Mouse (Mus musculus) liver, postnatal 0 days (tissue): ENCODE data around the gene Gm28043. TPM values are rescaled to one million over a fixed set of nuclear protein-coding genes. Genes with fewer than 3 reads are reported as not detected.

ENCODE experiments used
- ATAC-seq: fragments of 200-750 bp; cut with Nextera tagmentation; 2 replicates; pipeline ENCODE4 v1.8.0; 2017; ENCODE audit warnings: mild to moderate bottlenecking, moderate library complexity
- DNase-seq: peaks from one replicate; pipeline ENCODE4 v3.0.0-alpha.2; 2016
- H3K27ac ChIP-seq: fragments of 300-500 bp; sonication (generic); 2 replicates; pipeline ENCODE4 v1.5.1; 2014; ENCODE audit warnings: antibody characterized with exemption, moderate library complexity, mild to moderate bottlenecking, low read depth
- H3K27me3 ChIP-seq: fragments of 300-500 bp; sonication (generic); 2 replicates; pipeline ENCODE4 v1.6.1; 2014; ENCODE audit warnings: low read length, control low read depth, mixed read lengths; ENCODE audit not compliant: insufficient read depth
- H3K36me3 ChIP-seq: fragments of 300-500 bp; sonication (generic); replicated peaks from 2 replicates; pipeline ENCODE4 v1.6.1; 2014; ENCODE audit warnings: mild to moderate bottlenecking, control low read depth, low read length, moderate library complexity, mixed read lengths; ENCODE audit not compliant: insufficient read depth
- H3K4me1 ChIP-seq: fragments of 300-500 bp; sonication (generic); 2 replicates; pipeline ENCODE4 v1.6.1; 2014; ENCODE audit warnings: antibody characterized with exemption, mild to moderate bottlenecking, control low read depth; ENCODE audit not compliant: insufficient read depth
- H3K4me2 ChIP-seq: fragments of 300-500 bp; sonication (generic); 2 replicates; pipeline ENCODE4 v1.6.1; 2014; ENCODE audit warnings: low read depth, mild to moderate bottlenecking, low read length, moderate library complexity, mixed read lengths
- H3K4me3 ChIP-seq: fragments of 300-500 bp; sonication (generic); 2 replicates; pipeline ENCODE4 v1.5.1; 2014; ENCODE audit warnings: low read depth, low read length
- H3K9ac ChIP-seq: fragments of 300-500 bp; sonication (generic); replicated peaks from 2 replicates; pipeline ENCODE4 v1.6.1; 2014; ENCODE audit warnings: mild to moderate bottlenecking, moderate library complexity
- H3K9me3 ChIP-seq: fragments of 300-500 bp; sonication (generic); 2 replicates; pipeline ENCODE4 v1.6.1; 2016; ENCODE audit warnings: mild to moderate bottlenecking, control low read depth, low read length, mixed read lengths
- CTCF ChIP-seq: sonication (generic); IDR thresholded peaks from 2 replicates; pipeline ENCODE4 v1.5.1; 2016; ENCODE audit warnings: antibody characterized with exemption, low read depth
- EP300 ChIP-seq: IDR thresholded peaks from 2 replicates; pipeline ENCODE4 v1.6.1; 2016; ENCODE audit warnings: antibody characterized with exemption, low read depth, mild to moderate bottlenecking
- WGBS: fragments of 180-500 bp; shearing (Covaris S2); extraction: QIAGEN DNeasy Blood & Tissue Kit; methylation state at CpG from one replicate; pipeline ENCODE4 v1.1.7; 2014; ENCODE audit not compliant: insufficient replicate concordance; 5-methylcytosine and 5-hydroxymethylcytosine counted together
- polyA plus RNA-seq: library from polyadenylated mRNA; unstranded; fragments of >200 nt; fragmentation: Nextera tagmentation; extraction: Ambion mirVana; gene quantifications from 2 replicates; pipeline ENCODE4 v1.2.1, GENCODE M21; 2015

Gene Gm28043
- polyA plus RNA-seq, 1 experiment from 2014 or later, result 0.69 TPM

- Histone ChIP-seq H3K9me3 (no peaks in the 10 kb centered on the region), H3K4me2 (no peak overlapping the region), H3K9ac (peak overlapping the region; percentile 30; the same call in 1 of the 2 replicates), H3K4me1 (peaks cover 6% of the 10 kb centered on the region; the same call in 1 of the 2 replicates), H3K27ac (no peak overlapping the region), H3K36me3 (peaks cover 86% of the 10 kb centered on the region), H3K4me3 (no peak overlapping the region), H3K27me3 (no peaks in the 10 kb centered on the region)
- ATAC-seq (no peak), DNase-seq (no peak)
- TF ChIP-seq EP300, result no peak
- no peak for TF ChIP-seq CTCF
- 78% methylated on average over 6 of the region's 6 CpGs for WGBS
Observed at GRCm38 (mm10) chr17:29687373-29687772, 72.7 kb downstream of the Gm28043 start.

- Histone ChIP-seq H3K9ac (no peak overlapping the region), H3K36me3 (peaks cover 81% of the 10 kb centered on the region), H3K4me3 (no peak overlapping the region), H3K4me1 (peaks cover 6% of the 10 kb centered on the region; the same call in 1 of the 2 replicates), H3K4me2 (no peak overlapping the region), H3K9me3 (no peaks in the 10 kb centered on the region), H3K27ac (no peak overlapping the region), H3K27me3 (no peaks in the 10 kb centered on the region)
- WGBS, result 97% methylated on average over 10 of the region's 10 CpGs
- TF ChIP-seq EP300 (no peak), CTCF (no peak)
- ATAC-seq, result no peak
- no peak for DNase-seq
Observed at GRCm38 (mm10) chr17:29688610-29689009, 73.9 kb downstream of the Gm28043 start.

- Histone ChIP-seq H3K9me3 (no peaks in the 10 kb centered on the region), H3K4me1 (peaks cover 6% of the 10 kb centered on the region; the same call in 1 of the 2 replicates), H3K4me2 (no peak overlapping the region), H3K9ac (no peak overlapping the region), H3K4me3 (no peak overlapping the region), H3K27ac (no peak overlapping the region), H3K36me3 (peaks cover 81% of the 10 kb centered on the region), H3K27me3 (no peaks in the 10 kb centered on the region)
- DNase-seq, result no peak
- ATAC-seq, result no peak
- 62% methylated on average over 6 of the region's 6 CpGs for WGBS
- TF ChIP-seq EP300 (no peak), CTCF (no peak)
Observed at GRCm38 (mm10) chr17:29690257-29690656, 75.6 kb downstream of the Gm28043 start.

- Histone ChIP-seq H3K4me2 (no peak overlapping the region), H3K27ac (no peak overlapping the region), H3K4me3 (no peak overlapping the region), H3K27me3 (no peaks in the 10 kb centered on the region), H3K36me3 (peaks cover 77% of the 10 kb centered on the region), H3K4me1 (peaks cover under 1% of the 10 kb centered on the region; the same call in 1 of the 2 replicates), H3K9ac (no peak overlapping the region), H3K9me3 (no peaks in the 10 kb centered on the region)
- DNase-seq (no peak), ATAC-seq (no peak)
- 67% methylated on average over 2 of the region's 2 CpGs for WGBS
- TF ChIP-seq CTCF (no peak), EP300 (peak; percentile 69)
Observed at GRCm38 (mm10) chr17:29692827-29693226, 78.2 kb downstream of the Gm28043 start.

GRCm38 (mm10) chr17:29693571-29693970, 78.9 kb downstream of the Gm28043 start:
- TF ChIP-seq EP300 (no peak), CTCF (no peak)
- Histone ChIP-seq H3K9me3 (no peaks in the 10 kb centered on the region), H3K4me3 (no peak overlapping the region), H3K9ac (no peak overlapping the region), H3K27ac (no peak overlapping the region), H3K36me3 (peaks cover 79% of the 10 kb centered on the region), H3K27me3 (no peaks in the 10 kb centered on the region), H3K4me2 (no peak overlapping the region), H3K4me1 (no peaks in the 10 kb centered on the region)
- DNase-seq (no peak), ATAC-seq (no peak)
- 53% methylated on average over 2 of the region's 2 CpGs for whole genome bisulfite sequencing

GRCm38 (mm10) chr17:29694516-29694915, 79.8 kb downstream of the Gm28043 start:
- no peak for DNase-seq
- TF ChIP-seq CTCF (no peak), EP300 (no peak)
- Histone ChIP-seq H3K4me2 (no peak overlapping the region), H3K27me3 (no peaks in the 10 kb centered on the region), H3K27ac (no peak overlapping the region), H3K4me1 (no peaks in the 10 kb centered on the region), H3K4me3 (no peak overlapping the region), H3K9me3 (no peaks in the 10 kb centered on the region), H3K9ac (no peak overlapping the region), H3K36me3 (peaks cover 84% of the 10 kb centered on the region)
- ATAC-seq, result no peak
- 92% methylated on average over 4 of the region's 4 CpGs for WGBS

- H3K4me1 ChIP-seq, result no peaks in the 10 kb centered on the region
- 95% methylated on average over 8 of the region's 8 CpGs for WGBS
- DNase-seq (no peak), ATAC-seq (no peak)
- H3K27ac ChIP-seq, result no peak overlapping the region
- H3K9me3 ChIP-seq, result no peaks in the 10 kb centered on the region
- no peak for TF ChIP-seq EP300
- no peak for TF ChIP-seq CTCF
- no peak overlapping the region for H3K4me2 ChIP-seq
- H3K36me3 ChIP-seq, result peaks cover 87% of the 10 kb centered on the region
- no peak overlapping the region for H3K9ac ChIP-seq
- H3K27me3 ChIP-seq, result no peaks in the 10 kb centered on the region
- no peak overlapping the region for H3K4me3 ChIP-seq
Observed at GRCm38 (mm10) chr17:29696940-29697339, 82.3 kb downstream of the Gm28043 start.
